Mouse (Mus musculus) spleen, adult 2 months (tissue): ENCODE measurements around the gene Xcl1. TPM values are rescaled to one million over a fixed set of nuclear protein-coding genes. Genes with fewer than 3 reads are reported as not detected.
"Not testable (repeated sequence)": the region's sequence is repeated elsewhere in the genome, so short reads cannot be mapped to it uniquely, and the experiment has no call there.

ENCODE experiments used
- DNase-seq, 2 experiments: peaks; one replicate each; pipeline versions ENCODE4 v3.0.0 to v3.0.0-alpha.2; 2012 to 2021; ENCODE audit warnings: low spot score in 2 of 2, low read depth in 1 of 2
- H3K27ac ChIP-seq: fragments of 200-500 bp; 2 replicates; pipeline ENCODE4 v1.5.1; 2012; ENCODE audit warnings: low read length, inconsistent platforms; ENCODE audit not compliant: insufficient read depth
- H3K27me3 ChIP-seq: fragments of 200-500 bp; 2 replicates; pipeline ENCODE4 v1.6.1; 2012; ENCODE audit warnings: mild to moderate bottlenecking, moderate library complexity, low read length, inconsistent platforms; ENCODE audit not compliant: control insufficient read depth, insufficient read depth
- H3K36me3 ChIP-seq: fragments of 200-500 bp; 2 replicates; pipeline ENCODE4 v1.6.1; 2012; ENCODE audit warnings: mild to moderate bottlenecking, low read length, inconsistent platforms; ENCODE audit not compliant: control insufficient read depth, insufficient read depth
- H3K4me1 ChIP-seq: fragments of 200-500 bp; 2 replicates; pipeline ENCODE4 v1.6.1; 2011; ENCODE audit warnings: inconsistent platforms; ENCODE audit not compliant: control insufficient read depth, insufficient read depth, insufficient read length
- H3K4me3 ChIP-seq: fragments of 200-500 bp; 2 replicates; pipeline ENCODE4 v1.5.1; 2011; ENCODE audit warnings: mild to moderate bottlenecking, inconsistent platforms; ENCODE audit not compliant: insufficient read depth, insufficient read length; ENCODE audit errors: extremely low read depth
- CTCF ChIP-seq: fragments of 200-500 bp; IDR thresholded peaks from 2 replicates; pipeline ENCODE4 v1.5.1; 2011; ENCODE audit warnings: mild to moderate bottlenecking, inconsistent platforms; ENCODE audit not compliant: insufficient read depth, insufficient read length, insufficient replicate concordance; ENCODE audit errors: extremely low read depth
- POLR2A ChIP-seq: fragments of 200-500 bp; IDR thresholded peaks from 2 replicates; pipeline ENCODE4 v1.6.1; 2011; ENCODE audit warnings: low read depth, low read length, inconsistent platforms
- WGBS: fragments of 180-500 bp; shearing (Covaris S2); methylation state at CpG from one replicate; pipeline ENCODE4 v1.1.7; 2018; 5-methylcytosine and 5-hydroxymethylcytosine counted together
- polyA plus RNA-seq: library from polyadenylated mRNA; depleted of rRNA; stranded (reverse); fragments of >200 nt; gene quantifications from 2 replicates; pipeline ENCODE4 v1.2.3, GENCODE M21; 2012; rRNA removed

The Xcl1 gene
- 1.7 and 2.3 TPM in 2 replicates for polyA plus RNA-seq

GRCm38 (mm10) chr1:164935477-164936044 lies at the start of gene Xcl1:
Xcl1 (minus strand) TSS chr1:164935527.
- no peak within 1 kb of the TSS for H3K27ac ChIP-seq
- H3K36me3 ChIP-seq = no peaks in the 10 kb centered on the region
- no peaks in the 10 kb centered on the region for H3K27me3 ChIP-seq
- H3K4me1 ChIP-seq = no peaks in the 10 kb centered on the region; the same call in 1 of the 2 replicates
- no peak for DNase-seq
- H3K4me3 ChIP-seq = no peak within 1 kb of the TSS
- WGBS = 40% methylated on average over 9 of the region's 9 CpGs
- TF ChIP-seq POLR2A = no peak
- no peak for TF ChIP-seq CTCF

DNA sequence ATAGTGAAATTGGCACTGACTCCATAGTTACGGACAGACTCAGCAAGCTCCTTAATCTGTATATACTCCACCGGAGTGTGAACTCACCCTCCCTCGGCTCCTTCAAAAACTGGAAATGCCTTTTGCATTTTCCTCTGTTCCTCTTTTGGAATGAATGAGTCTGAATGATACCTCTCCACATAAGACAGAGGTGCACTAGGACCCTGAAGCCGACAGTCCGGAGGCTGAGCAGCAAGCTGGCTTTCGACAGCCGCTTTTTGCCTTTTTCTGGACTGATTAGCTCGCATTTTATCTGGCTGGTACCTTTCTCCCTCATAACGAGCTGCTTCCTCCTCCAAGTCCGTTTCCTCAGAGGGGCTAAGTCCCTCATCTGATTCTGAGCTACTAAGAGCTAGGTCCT lies 49.4 kb upstream of the Xcl1 start:
- H3K36me3 ChIP-seq, H3K27me3 ChIP-seq, H3K4me3 ChIP-seq, H3K27ac ChIP-seq, DNase-seq, H3K4me1 ChIP-seq: not testable (repeated sequence)
- 90% methylated on average over 10 of the region's 10 CpGs for WGBS

- H3K36me3 ChIP-seq = no peaks in the 10 kb centered on the region
- H3K27ac ChIP-seq = no peak overlapping the region
Observed at GRCm38 (mm10) chr1:164977351-164977750, 42.0 kb upstream of the Xcl1 start.

DNA sequence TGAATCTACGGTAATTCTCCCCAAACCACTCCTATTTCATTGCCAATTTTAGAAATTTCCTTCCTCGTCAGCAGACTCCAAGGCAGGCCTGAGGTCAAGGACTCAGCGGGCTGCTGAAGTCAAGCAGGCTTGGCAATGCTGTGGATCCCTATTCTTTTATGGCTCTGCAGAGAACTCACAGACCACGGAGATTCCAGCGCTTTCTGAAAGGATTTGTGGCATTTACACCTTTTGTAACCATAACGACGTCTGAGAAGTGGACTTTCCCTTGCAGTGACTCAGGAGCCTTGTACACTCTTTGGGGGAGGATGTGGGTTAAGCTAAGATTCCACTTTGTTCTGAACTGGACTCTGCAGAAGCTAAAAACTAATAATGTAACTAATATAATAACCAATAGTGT lies 40.4 kb upstream of the Xcl1 start:
- Histone ChIP-seq H3K36me3 (no peaks in the 10 kb centered on the region), H3K4me3 (no peak overlapping the region), H3K27me3 (no peaks in the 10 kb centered on the region), H3K27ac (no peak overlapping the region), H3K4me1 (no peaks in the 10 kb centered on the region)
- WGBS = 59% methylated on average over 7 of the region's 7 CpGs
- no peak for TF ChIP-seq POLR2A
- no peak for TF ChIP-seq CTCF
- no peak for DNase-seq

More at GRCm38 (mm10) chr1:164977351-164977750, 42.0 kb upstream of the Xcl1 start:
- DNase-seq = no peak
- no peaks in the 10 kb centered on the region for H3K27me3 ChIP-seq
- no peak for TF ChIP-seq CTCF
- no peak for TF ChIP-seq POLR2A
- H3K4me1 ChIP-seq = no peaks in the 10 kb centered on the region
- H3K4me3 ChIP-seq = no peak overlapping the region

DNA sequence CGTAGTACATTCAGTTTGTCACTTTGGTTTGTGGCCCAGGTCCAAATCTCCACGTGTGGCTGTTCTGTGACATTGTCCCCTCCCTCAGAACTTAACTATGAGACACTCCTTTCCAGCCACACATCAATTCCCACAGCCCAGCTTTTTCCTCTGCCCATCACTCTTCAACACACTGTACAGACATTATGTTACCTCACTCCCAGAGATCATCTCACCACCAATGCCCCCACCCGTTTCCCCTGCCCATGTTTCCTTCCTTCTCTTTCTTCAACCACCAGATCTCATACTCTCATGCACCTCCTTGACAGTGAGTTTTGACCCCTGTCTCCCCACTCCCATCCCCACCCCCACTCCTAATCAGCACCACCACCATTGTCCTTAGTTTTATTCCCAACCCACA lies 39.9 kb upstream of the Xcl1 start:
- no peaks in the 10 kb centered on the region for H3K36me3 ChIP-seq
- no peak for DNase-seq
- no peaks in the 10 kb centered on the region for H3K27me3 ChIP-seq
- H3K27ac ChIP-seq = no peak overlapping the region
- H3K4me3 ChIP-seq = no peak overlapping the region
- TF ChIP-seq POLR2A (no peak), CTCF (no peak)
- 39% methylated on average over 3 of the region's 3 CpGs for WGBS
- no peaks in the 10 kb centered on the region for H3K4me1 ChIP-seq

DNA sequence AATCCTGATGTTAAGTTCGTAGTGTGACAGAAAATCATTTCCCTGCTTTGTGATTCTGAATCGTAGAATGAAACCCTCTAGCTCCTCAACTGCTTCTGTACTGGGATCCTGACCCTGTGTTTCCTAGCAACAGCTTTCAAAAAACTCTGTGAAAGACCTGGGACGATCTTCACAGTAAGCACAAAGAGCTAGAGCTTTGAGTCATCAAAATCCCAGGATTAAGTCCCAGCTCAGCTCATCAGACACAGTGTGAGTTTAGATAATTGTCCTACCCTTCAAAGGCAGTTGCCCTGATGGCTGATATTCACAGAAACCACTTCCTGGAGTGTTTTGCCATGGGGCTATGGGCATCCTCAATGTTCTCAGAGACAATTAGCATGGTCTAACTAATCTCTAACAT lies 38.5 kb upstream of the Xcl1 start:
- Histone ChIP-seq H3K4me3 (no peak overlapping the region), H3K27ac (no peak overlapping the region), H3K36me3 (no peaks in the 10 kb centered on the region), H3K4me1 (no peaks in the 10 kb centered on the region), H3K27me3 (no peaks in the 10 kb centered on the region)
- 60% methylated on average over 3 of the region's 3 CpGs for WGBS
- DNase-seq = no peak
- TF ChIP-seq CTCF (no peak), POLR2A (no peak)

- Histone ChIP-seq H3K4me1 (no peaks in the 10 kb centered on the region), H3K27ac (no peak overlapping the region), H3K36me3 (no peaks in the 10 kb centered on the region), H3K27me3 (no peaks in the 10 kb centered on the region), H3K4me3 (no peak overlapping the region)
- no peak for DNase-seq
- 98% methylated on average over 1 of the region's 1 CpGs for WGBS
- TF ChIP-seq POLR2A (no peak), CTCF (no peak)
Observed at GRCm38 (mm10) chr1:164973341-164973740, 38.0 kb upstream of the Xcl1 start.

GRCm38 (mm10) chr1:164972744-164973143 lies 37.4 kb upstream of the Xcl1 start:
- H3K27ac ChIP-seq = no peak overlapping the region
- no peak overlapping the region for H3K4me3 ChIP-seq
- 58% methylated on average over 5 of the region's 5 CpGs for WGBS
- H3K27me3 ChIP-seq = no peaks in the 10 kb centered on the region
- H3K4me1 ChIP-seq = no peaks in the 10 kb centered on the region
- no peaks in the 10 kb centered on the region for H3K36me3 ChIP-seq
- TF ChIP-seq CTCF (no peak), POLR2A (no peak)
- DNase-seq = no peak
